Mouse (Mus musculus) brain, adult 2 months (tissue): ENCODE measurements at regions not wholly inside any gene's neighbourhood (a gene's known extent, or its start where the extent isn't known, plus 50 kb on each side); places are given as distances from the start of the nearest gene placed in this dataset.

Source experiments
- DNase-seq: peaks from one replicate; pipeline ENCODE4 v3.0.0; 2011; ENCODE audit warnings: low read depth, low spot score

- DNase-seq = peak; percentile 64
These were observed 466.0 kb downstream of the Efna5 start for GRCm38 (mm10) chr17:62415152-62415551.

GRCm38 (mm10) chr17:62412666-62413180 lies 468.4 kb downstream of the Efna5 start:
- DNase-seq = peak; percentile 7

GRCm38 (mm10) chr17:62403739-62404138 lies 477.4 kb downstream of the Efna5 start:
- DNase-seq = no peak

- DNase-seq = no peak
These were observed 487.6 kb downstream of the Efna5 start for GRCm38 (mm10) chr17:62393355-62394006.

- DNase-seq = no peak
These were observed 497.1 kb downstream of the Efna5 start for GRCm38 (mm10) chr17:62384053-62384452.

- no peak for DNase-seq
These were observed 502.2 kb downstream of the Efna5 start for GRCm38 (mm10) chr17:62378868-62379417.

GRCm38 (mm10) chr17:62369100-62369499 lies 512.0 kb downstream of the Efna5 start:
- peak; percentile 54 for DNase-seq

GRCm38 (mm10) chr17:62367937-62368336 lies 513.2 kb downstream of the Efna5 start:
- no peak for DNase-seq

GRCm38 (mm10) chr17:62358323-62358722 lies 522.8 kb downstream of the Efna5 start:
- DNase-seq = no peak

- no peak for DNase-seq
These were observed 543.1 kb downstream of the Efna5 start for GRCm38 (mm10) chr17:62337890-62338557.

GRCm38 (mm10) chr17:62330226-62330625 lies 550.9 kb downstream of the Efna5 start:
- peak; percentile 86 for DNase-seq

GRCm38 (mm10) chr17:62326844-62327243 lies 554.3 kb downstream of the Efna5 start:
- no peak for DNase-seq

GRCm38 (mm10) chr17:62319033-62319432 lies 562.1 kb downstream of the Efna5 start:
- peak; percentile 15 for DNase-seq

GRCm38 (mm10) chr17:62310059-62310458 lies 571.1 kb downstream of the Efna5 start:
- no peak for DNase-seq

- no peak for DNase-seq
These were observed 574.0 kb downstream of the Efna5 start for GRCm38 (mm10) chr17:62307111-62307510.

- peak; percentile 53 for DNase-seq
These were observed 574.6 kb downstream of the Efna5 start for GRCm38 (mm10) chr17:62306524-62306923.

GRCm38 (mm10) chr17:62305140-62305539 lies 576.0 kb downstream of the Efna5 start:
- DNase-seq = no peak

- DNase-seq = no peak
These were observed 577.0 kb downstream of the Efna5 start for GRCm38 (mm10) chr17:62304073-62304472.

- DNase-seq = peak; percentile 58
These were observed 581.2 kb downstream of the Efna5 start for GRCm38 (mm10) chr17:62299875-62300274.

GRCm38 (mm10) chr17:62297393-62298060 lies 583.6 kb downstream of the Efna5 start:
- DNase-seq = no peak

GRCm38 (mm10) chr17:62295412-62295811 lies 585.7 kb downstream of the Efna5 start:
- no peak for DNase-seq

- no peak for DNase-seq
These were observed 588.4 kb downstream of the Efna5 start for GRCm38 (mm10) chr17:62292703-62293102.
